Mouse (Mus musculus): ENCODE data around the gene Map7d1.

Map7d1 gene

DNA sequence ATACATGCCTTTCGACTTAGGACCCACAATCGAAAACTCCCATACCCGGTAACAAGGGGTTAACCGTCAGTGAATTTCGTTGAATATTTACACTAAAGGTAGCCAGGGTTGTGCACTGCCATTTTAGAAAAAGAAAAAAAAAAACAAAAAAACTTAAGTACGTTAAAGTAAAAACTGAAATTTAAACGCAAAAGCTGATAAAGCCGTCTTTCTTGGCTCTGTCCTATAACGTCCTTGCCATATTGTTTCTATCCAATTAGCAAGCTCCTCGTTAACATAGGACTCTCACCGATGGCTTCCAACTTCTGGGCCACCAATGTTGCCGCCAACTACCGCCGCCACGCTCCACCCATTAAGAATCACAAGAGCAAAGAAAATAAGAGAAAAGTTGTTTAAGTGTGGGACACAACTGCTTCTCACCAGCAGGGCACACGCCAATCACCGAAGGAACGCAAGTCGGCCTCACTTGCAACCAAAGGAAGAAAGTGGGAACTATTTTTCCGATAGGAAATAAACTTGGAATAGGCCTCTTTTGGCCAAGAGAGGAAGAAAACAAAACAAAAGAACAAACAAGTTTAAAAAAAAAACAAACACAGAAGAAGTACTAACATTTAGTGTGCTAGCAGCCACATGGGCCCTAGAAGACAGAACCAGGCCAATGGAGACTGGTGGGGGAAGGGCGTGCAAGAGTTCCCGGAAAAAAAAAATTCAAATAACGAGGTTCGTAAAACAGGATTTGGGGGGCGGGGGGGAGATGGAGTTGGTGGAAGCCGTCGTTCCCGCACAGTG, 54.4 kb downstream of the Map7d1 start:
- DNase-seq (ENCODE audit: low spot score) = no peak

GRCm38 (mm10) chr4:126200656-126201055, 55.5 kb downstream of the Map7d1 start:
- DNase-seq (ENCODE audit: low spot score) = no peak

GRCm38 (mm10) chr4:126200036-126200435, 56.1 kb downstream of the Map7d1 start:
- no peak for DNase-seq (ENCODE audit: low spot score)

GRCm38 (mm10) chr4:126199556-126199955, 56.6 kb downstream of the Map7d1 start:
- no peak for DNase-seq (ENCODE audit: low spot score)

GRCm38 (mm10) chr4:126197485-126197884, 58.7 kb downstream of the Map7d1 start:
- DNase-seq (ENCODE audit: low spot score) = no peak

- DNase-seq (ENCODE audit: low spot score) = no peak
Observed at GRCm38 (mm10) chr4:126194916-126195315, 61.2 kb downstream of the Map7d1 start.

GRCm38 (mm10) chr4:126194216-126194615, 61.9 kb downstream of the Map7d1 start:
- no peak for DNase-seq (ENCODE audit: low spot score)

DNA sequence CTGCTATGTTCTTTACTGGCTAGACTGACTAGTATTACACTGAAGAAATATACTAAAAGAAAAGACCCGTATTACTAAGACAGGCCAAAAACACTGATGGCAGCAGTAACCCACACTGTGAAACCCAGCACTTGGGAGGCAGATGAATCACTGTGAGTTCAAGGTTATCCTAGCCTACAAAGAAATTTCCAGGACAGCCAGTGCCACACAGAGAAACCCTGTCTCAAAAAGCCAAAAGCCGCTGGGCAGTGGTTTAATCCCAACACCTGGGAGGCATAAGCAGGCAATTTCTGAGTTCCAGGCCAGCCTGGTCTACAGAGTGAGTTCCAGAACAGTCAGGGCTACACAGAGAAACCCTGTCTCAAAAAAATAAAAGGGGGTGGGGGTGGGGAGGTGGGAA, 65.5 kb downstream of the Map7d1 start:
- DNase-seq (ENCODE audit: low spot score) = no peak

DNA sequence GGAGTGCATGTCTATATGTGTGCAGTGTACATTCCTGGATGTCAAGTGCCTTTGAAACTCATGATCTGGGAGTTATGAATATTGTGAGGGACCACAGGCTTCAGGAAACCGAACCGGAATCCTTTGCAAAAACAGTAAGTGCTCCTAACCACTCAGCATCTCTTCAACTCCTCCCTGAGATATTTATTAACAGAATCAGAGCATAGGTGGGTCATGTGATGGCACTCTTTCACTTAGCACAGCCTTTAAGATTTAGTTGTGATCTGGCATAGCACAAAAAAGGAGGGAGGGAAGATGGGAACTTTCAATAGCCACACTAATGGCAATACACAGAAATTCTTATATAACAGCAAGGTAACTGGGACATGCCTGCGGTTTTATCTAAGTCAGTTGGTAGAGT, 69.0 kb downstream of the Map7d1 start:
- DNase-seq (ENCODE audit: low spot score) = no peak

DNA sequence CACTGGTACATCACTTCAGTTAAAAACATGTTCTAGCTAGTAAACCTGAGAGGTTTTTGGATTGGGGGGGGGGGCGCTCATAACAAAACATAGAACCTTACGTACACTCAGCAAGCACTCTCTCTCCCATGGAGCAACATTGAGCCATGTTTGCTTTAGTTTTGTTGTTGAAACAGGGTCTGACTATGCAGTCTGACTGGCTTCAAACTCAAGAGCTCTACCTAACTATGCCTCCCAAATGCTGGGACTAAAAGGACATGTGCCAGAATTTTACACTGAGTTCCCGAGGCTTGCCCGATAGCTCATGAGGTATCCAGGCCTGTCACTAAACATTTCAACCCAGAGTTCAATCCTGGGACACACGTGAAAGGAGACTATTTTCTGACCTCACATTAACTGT, 73.1 kb downstream of the Map7d1 start:
- no peak for DNase-seq (ENCODE audit: low spot score)

Data from layer of hippocampus, adult 9-10 months (tissue).